Mouse (Mus musculus) cerebellum, adult 9-10 months (tissue): Measurements from ENCODE around the gene Rhbdf2.
A peak's percentile ranks its signal among the peaks of the same experiment; 100 is the strongest.
"Not testable (repeated sequence)": the region's sequence is repeated elsewhere in the genome, so short reads cannot be mapped to it uniquely, and the experiment has no call there.

Experiments
- DNase-seq: peaks from one replicate; pipeline ENCODE4 v3.0.0; 2022

The Rhbdf2 gene

GRCm38 (mm10) chr11:116626299-116627071 is at the start of gene Rhbdf2:
Gene Rhbdf2 (minus strand): TSS chr11:116627019.
- no peak for DNase-seq

DNA sequence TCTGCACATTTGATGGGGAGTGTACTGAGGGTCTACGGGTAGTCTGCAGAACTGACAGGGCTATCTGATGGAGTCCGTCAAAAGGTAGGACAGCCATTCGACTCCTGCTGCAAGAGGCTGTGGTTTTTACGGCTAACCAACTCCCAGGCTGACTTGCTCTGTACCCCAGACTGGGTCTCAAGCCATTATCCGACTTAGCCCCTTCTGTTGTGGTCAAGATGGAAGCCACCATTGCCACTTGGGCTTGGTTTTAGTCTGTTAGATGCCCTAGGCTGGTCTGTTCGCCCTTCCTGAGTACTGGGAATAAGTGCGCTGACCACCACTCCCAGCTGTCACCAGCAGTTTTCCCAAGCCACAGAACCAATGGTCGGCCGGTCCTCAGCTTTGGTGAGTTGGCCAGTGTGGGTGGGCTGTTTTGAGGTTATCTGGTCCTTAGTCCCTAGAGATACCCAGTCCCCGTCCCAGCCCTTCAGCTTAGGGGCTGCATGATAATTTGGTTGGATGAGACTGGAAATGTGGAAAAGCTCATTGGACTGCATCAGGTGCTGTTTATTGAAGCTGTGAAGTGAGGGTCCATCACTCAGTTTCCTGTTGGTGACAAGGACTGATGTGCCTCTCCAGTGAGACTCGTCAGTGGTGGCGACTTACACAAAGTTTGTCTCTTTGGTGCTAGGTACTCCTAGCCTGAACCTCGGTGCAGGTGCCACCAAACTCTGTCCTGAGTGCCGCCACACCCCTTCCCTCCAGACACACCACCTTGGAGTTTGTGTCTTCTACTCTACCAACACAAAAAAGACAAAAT is 49.6 kb upstream of the Rhbdf2 start:
- no peak for DNase-seq

DNA sequence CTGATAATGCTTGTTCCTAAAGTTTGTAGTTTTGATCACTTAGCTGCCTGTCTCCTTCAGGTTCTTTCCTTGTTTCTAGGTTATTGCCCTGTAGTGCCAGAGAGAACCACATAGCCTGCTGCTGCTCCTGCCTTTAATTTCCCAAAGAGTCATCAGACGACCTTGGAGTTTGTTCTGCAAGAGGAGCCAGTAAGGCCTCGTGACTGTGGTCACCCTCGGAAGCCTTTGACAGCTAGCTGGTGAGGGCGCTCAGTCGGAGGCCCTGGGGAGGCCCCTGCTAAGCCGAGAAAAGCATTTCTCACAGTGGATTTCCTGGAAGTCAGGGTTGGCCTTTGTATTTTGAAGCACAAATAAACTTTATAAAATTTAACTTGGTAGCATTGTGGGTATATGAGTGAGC is 48.6 kb upstream of the Rhbdf2 start:
- DNase-seq: not testable (repeated sequence)

- DNase-seq: no peak
Observed at GRCm38 (mm10) chr11:116674616-116675379, 48.0 kb upstream of the Rhbdf2 start.

GRCm38 (mm10) chr11:116673410-116673809 is 46.6 kb upstream of the Rhbdf2 start:
- DNase-seq: no peak

- DNase-seq: no peak
Observed at GRCm38 (mm10) chr11:116672595-116672994, 45.8 kb upstream of the Rhbdf2 start.

DNA sequence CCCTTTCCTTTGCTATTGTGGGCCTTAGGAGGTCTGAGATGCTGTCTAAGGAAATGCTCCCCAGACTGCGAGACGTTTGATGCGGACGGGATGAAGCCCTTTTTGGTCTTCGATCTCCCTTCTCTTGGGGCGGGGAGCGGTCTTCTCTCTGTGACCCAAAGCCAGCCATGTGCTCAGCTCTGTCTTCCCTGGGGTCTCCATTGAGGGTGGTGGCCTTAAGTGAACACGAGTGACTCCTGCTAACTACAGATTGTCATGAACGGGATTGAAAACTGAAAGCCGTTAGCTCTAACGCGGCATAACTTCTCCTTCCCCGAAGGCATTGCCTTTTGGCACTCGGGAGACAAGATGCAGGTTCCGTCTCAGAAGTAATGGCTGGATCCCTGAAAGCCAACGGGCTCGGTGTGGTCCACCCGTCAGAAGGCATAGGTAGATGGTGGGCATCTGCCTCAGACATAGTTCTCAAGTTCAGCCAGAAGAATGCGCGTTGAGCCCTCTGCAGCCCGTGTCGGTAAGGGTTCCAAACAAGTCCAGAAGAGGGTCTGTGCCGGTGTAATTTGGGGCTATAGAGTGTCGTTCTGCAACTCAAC is 45.1 kb upstream of the Rhbdf2 start:
- peak; percentile 46 for DNase-seq

DNA sequence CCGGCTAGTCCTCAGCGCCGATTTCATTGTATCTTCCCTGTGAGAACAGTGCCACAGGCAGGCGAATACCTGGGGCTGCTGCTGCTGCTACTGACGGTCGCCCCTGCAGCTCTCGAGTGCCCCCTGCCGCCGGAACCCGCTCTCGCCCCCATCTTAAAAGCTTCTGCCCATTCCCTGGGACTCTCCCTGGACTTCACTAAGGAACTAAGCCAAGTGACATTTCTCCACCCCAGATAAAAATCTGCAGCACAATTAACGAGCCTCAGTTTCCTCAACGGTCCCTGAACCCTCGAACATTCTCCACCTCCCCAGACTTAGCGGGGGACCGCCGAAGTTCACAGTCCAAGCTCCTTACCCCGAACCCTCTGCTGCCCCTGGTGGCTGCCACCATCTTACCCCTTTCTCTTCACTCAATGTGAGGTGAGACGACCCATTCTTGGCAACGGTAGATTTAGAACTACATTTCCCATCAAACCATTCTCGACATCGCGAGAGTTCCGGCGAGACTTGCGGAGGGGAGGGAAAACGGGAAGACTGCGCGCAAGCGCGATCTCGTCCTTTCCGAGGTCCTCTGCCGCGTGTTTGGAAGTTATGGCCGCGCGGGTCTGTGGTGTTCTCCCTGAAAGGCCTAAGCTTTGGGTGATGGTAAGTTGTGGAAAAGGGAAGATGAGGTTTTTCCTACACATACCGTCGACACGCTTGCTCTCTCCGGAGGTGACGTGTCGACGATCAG is 44.5 kb upstream of the Rhbdf2 start:
- peak; percentile 98 for DNase-seq

DNA sequence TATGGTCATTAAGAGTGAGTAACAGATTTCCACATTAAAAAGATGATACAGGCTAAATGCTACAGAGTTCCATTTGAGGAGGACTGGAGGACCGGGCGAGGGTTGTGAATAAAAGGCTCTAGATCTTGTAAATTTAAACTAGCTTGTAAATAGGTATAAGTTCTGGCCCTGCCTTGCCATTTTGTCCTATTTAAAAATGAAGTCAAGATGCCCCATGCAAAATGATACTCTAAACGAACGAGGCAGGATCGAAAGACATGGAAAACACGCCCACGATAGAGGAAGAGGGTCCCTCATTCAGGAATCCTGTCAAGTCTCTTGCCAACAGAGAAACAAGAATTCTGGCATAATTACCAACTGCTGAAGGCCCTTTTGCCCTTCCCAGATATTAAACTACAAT is 43.6 kb upstream of the Rhbdf2 start:
- DNase-seq: peak; percentile 51

GRCm38 (mm10) chr11:116669787-116670365 is 43.1 kb upstream of the Rhbdf2 start:
- no peak for DNase-seq

- no peak for DNase-seq
Observed at GRCm38 (mm10) chr11:116669316-116669715, 42.5 kb upstream of the Rhbdf2 start.

- no peak for DNase-seq
Observed at GRCm38 (mm10) chr11:116668839-116669238, 42.0 kb upstream of the Rhbdf2 start.

- DNase-seq: no peak
Observed at GRCm38 (mm10) chr11:116668381-116668825, 41.6 kb upstream of the Rhbdf2 start.

- DNase-seq: no peak
Observed at GRCm38 (mm10) chr11:116667930-116668329, 41.1 kb upstream of the Rhbdf2 start.

DNA sequence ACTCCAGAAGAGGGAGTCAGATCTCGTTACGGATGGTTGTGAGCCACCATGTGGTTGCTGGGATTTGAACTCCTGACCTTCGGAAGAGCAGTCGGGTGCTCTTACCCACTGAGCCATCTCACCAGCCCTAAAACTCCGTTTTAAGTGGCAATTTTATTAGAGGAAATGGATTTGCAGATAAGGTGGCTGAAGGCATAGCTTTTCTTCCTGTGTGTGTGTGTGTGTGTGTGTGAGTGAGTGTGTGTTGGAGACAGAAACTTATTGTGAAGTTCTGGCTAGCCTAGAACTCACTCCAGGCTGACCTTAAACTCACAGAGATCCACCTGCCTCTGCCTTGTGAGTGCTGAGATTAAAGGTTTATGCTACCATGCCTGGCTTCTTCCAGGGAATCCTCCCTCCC is 40.2 kb upstream of the Rhbdf2 start:
- DNase-seq: not testable (repeated sequence)

- no peak for DNase-seq
Observed at GRCm38 (mm10) chr11:116666566-116666965, 39.7 kb upstream of the Rhbdf2 start.

- peak; percentile 7 for DNase-seq
Observed at GRCm38 (mm10) chr11:116665289-116665688, 38.5 kb upstream of the Rhbdf2 start.

- peak; percentile 68 for DNase-seq
Observed at GRCm38 (mm10) chr11:116661948-116662377, 35.1 kb upstream of the Rhbdf2 start.

DNA sequence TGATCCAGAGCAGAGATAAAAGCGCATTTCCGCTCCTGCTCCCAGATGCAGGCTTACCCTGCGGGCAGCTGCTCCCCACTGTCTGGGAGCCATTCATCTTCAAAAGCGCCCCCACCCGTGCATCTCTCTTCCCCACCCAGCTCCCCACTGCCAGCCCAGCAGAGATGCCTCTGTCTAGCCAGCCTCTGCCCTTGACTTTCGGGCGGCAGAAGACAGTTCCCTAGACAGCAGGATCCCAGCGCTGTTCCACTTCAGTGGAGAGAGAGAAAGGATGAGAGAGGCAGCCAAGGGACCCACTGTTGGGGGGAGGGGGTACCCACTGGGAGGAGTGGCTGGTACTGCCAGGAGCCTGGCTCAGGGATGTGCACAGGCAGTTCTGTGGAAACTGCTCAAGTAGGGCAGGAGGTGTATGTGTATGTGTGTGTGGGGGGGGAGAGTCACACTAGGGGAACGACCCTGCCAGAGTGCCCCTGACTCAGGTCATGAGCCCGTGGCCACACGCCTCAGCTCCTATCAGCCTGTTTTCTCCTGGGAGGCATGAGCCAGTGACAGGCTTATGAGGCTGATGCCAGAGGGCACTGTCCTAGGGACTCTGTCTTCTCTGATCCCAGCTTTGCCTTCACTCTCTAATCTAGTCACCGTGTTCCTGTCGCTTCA is 34.6 kb upstream of the Rhbdf2 start:
- DNase-seq: peak; percentile 57

- peak; percentile 41 for DNase-seq
Observed at GRCm38 (mm10) chr11:116660181-116660580, 33.4 kb upstream of the Rhbdf2 start.

- peak; percentile 48 for DNase-seq
Observed at GRCm38 (mm10) chr11:116659027-116659621, 32.3 kb upstream of the Rhbdf2 start.
